In the genomic region with DNA sequence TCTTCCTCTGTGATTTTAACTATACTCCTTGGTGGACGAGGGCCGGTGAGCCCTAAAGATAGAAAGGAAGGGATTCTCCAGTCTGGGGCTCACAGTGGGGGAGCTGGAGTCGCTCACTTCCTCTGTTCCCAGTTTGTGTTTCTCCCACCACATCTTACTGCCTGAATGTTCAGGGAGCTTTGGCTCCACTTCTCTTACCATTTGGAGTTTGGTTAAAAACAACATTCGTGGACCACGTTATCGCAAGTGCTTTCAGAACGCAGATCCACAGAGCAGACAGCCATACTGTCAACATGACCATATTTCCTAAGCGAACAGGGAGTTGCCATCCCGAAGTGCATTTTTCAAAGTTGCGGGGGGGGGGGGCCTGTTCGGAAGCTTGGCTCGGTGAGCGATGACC, we compare ENCODE assay signal across 32 mouse cellular contexts.
"Had no signal": no experiment of that assay in that cellular context is flagged by ENCODE, and none has a peak within 500 bp of the region (broad histone marks: within the 10 kb centered on the region; RNA-seq: fewer than 3 reads in every experiment).

No protein-coding gene starts in this region.

- H3K9ac ChIP-seq: heart, embryonic 13.5 days; heart, embryonic 15.5 days; hindbrain, embryonic 12.5 days; hindbrain, embryonic 13.5 days; hindbrain, embryonic 14.5 days; hindbrain, embryonic 15.5 days; intestine, embryonic 15.5 days; kidney, embryonic 15.5 days had no signal

- H3K9me3 ChIP-seq: heart, embryonic 13.5 days; heart, embryonic 15.5 days; hindbrain, embryonic 10.5 days; hindbrain, embryonic 12.5 days; hindbrain, embryonic 13.5 days; hindbrain, embryonic 15.5 days; intestine, embryonic 15.5 days; kidney, embryonic 15.5 days had no signal

- DNase-seq: heart, postnatal 10 days; heart, postnatal 14 days; heart, postnatal 36 days; heart, postnatal 4 days; kidney, adult 11 months; kidney, adult 18-20 months; kidney, adult 2 months; kidney, adult 8-10 months; kidney, adult 9 months; kidney, postnatal 10 days; kidney, postnatal 14 days; kidney, postnatal 36 days; kidney, postnatal 4 days; layer of hippocampus, adult 9-11 months; layer of hippocampus, postnatal 36 days had no signal

- H3K36me3 ChIP-seq: heart, embryonic 13.5 days; heart, embryonic 15.5 days; hindbrain, embryonic 10.5 days; hindbrain, embryonic 12.5 days; hindbrain, embryonic 13.5 days; hindbrain, embryonic 15.5 days; intestine, embryonic 15.5 days; kidney, embryonic 15.5 days had no signal

- H3K4me2 ChIP-seq: heart, embryonic 13.5 days; heart, embryonic 15.5 days; hindbrain, embryonic 12.5 days; hindbrain, embryonic 13.5 days; hindbrain, embryonic 14.5 days; hindbrain, embryonic 15.5 days; intestine, embryonic 15.5 days; kidney, embryonic 15.5 days had no signal

- H3K4me1 ChIP-seq: intestine, embryonic 15.5 days; kidney, embryonic 15.5 days had no signal

- H3K4me3 ChIP-seq: heart, embryonic 13.5 days; heart, embryonic 15.5 days; hindbrain, embryonic 10.5 days; hindbrain, embryonic 12.5 days; hindbrain, embryonic 13.5 days; hindbrain, embryonic 15.5 days; intestine, embryonic 15.5 days; kidney, embryonic 15.5 days; layer of hippocampus, adult 2 months; left cerebral cortex, adult 2 months had no signal

- H3K27ac ChIP-seq: heart, embryonic 13.5 days; heart, embryonic 15.5 days; hindbrain, embryonic 10.5 days; hindbrain, embryonic 12.5 days; hindbrain, embryonic 13.5 days; hindbrain, embryonic 14.5 days; hindbrain, embryonic 15.5 days; hindbrain, postnatal 0 days; intestine, embryonic 15.5 days; kidney, embryonic 15.5 days; kidney, postnatal 0 days; layer of hippocampus, adult 2 months; left cerebral cortex, adult 2 months had no signal

- H3K27me3 ChIP-seq: heart, embryonic 13.5 days; heart, embryonic 15.5 days; hindbrain, embryonic 12.5 days; hindbrain, embryonic 13.5 days; hindbrain, embryonic 15.5 days; intestine, embryonic 15.5 days had no signal

- ATAC-seq: hindbrain, embryonic 16.5 days; inflammation-experienced regulatory T-cells, adult 6 months; intestine, embryonic 15.5 days; intestine, embryonic 16.5 days; intestine, postnatal 0 days had no signal
